Mouse (Mus musculus): ENCODE data around the gene Ifit1bl1.

Ifit1bl1 gene

DNA sequence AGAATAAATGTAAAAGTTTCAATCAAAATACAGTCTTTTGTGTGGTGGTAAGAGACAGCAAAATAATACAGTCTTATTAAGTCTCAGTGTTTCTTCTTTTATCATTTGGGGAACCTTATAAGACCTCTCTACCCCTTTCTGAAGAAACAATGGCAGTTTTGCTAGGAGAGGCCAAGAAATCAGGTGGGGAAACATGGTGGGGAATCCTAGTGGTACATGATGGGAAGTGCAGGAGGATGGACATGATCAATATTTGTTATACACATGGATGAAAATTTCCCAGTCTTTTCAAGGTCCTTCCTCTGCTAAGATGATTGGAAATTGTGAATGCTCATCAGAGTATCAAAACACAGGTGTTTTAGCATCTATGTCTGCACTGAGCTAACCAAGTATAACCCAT, 12.8 kb downstream of the Ifit1bl1 start:
- ATAC-seq (ENCODE audit: low TSS enrichment): no peak

DNA sequence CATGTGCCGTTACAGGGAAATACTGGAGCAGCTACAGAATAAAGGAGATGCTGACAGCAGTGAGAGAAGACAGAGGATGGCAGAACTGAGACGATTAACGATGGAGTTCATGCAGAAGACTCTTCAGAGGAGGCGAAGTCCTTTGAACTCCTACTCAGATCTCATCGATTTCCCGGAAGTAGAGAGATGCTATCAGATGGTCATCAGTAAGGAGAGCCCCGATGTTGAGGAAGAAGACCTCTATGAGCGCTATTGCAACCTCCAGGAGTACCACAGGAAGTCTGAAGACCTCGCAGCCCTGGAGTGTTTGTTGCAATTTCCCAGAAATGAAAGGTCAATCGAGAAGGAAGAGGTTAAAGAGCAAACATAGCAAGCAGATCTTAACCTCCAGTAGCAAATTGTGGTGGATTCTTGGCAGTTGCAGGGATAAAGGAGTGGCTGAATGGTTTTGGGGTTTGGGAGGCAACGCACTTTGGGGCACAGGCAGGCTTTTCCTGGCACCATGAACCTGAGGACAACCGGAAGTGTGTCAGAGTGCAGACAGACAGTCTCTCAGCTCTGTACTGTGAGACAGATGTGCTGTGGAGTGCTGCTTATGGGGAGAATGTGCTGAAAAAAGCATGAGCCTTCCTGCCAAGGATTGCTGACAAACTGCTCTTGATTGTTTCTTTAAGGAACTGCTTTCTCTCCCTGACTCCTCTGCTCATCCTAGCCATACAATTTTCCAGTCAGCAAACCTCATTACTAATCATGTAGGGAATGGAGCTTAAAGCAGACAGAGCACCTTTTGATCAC, 13.7 kb downstream of the Ifit1bl1 start:
- ATAC-seq (ENCODE audit: low TSS enrichment): peak; percentile 52

DNA sequence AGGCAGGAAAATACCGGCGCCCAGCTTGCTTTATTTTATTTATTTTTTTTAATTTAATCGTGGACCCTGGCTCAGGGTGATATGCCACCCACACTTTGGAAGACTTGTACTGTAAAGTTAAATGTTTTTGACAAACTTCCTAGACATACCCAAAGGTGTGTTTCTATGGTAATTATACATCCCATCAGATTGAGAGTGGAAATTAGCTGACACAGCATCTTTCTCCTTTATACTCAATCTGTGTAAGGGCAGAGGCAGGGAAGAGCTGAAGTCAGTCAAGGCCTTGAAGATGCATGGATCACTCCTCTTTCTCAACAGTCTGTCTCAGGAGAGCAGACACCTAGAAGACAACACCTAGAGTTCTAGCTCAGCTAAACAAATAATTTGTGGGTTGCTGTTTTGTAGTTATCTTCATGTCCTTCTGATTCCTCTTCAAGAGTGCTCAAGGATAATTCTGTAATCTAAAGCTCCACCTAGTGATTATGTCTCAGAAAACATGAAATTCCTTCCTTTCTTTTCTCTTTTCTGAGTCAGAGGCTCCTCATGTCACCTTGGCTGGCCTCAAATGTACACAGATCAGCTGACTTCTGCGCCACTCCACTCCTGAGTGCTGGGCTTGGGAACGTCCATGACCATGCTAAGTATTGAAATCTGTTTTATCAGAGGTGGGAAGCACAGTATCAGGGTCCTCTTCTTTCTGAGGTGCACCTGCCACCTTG, 15.9 kb downstream of the Ifit1bl1 start:
- ATAC-seq (ENCODE audit: low TSS enrichment): peak; percentile 64

DNA sequence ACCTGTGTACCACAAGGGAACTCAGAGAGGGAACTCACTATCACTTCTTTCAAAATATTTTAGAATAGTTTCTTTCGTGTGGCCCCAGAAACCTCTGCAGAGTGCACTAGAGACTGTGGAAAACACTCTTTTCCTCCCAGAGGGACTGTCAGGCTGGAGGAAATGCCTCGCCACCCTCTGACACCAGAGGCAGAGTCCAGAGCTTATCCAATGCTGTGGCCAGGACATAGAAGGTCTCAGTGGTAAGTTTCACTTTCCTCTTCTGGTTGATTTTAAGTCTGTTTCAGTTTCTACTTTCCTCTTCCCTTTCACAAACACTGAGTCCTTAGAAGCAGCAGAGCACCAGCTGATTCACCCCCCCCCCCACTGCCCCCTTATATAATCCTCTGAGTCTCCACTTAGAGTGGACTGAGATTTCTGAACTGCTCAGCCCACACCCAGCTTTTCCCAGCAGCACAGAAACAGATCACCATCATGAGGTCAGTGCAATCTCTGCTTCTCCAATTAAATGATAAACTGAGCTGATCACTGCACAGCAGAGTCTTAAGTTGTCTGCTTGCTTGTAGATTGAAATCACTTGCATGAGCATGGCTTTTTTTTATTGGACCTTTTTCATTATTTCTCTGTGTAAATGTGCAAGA, 18.5 kb downstream of the Ifit1bl1 start, which contains the start of gene Ifit3:
Gene Ifit3, plus strand, starts transcription at position 406 of the 641 bp plus-strand sequence.
- peak; percentile 77 for ATAC-seq (ENCODE audit: low TSS enrichment)

DNA sequence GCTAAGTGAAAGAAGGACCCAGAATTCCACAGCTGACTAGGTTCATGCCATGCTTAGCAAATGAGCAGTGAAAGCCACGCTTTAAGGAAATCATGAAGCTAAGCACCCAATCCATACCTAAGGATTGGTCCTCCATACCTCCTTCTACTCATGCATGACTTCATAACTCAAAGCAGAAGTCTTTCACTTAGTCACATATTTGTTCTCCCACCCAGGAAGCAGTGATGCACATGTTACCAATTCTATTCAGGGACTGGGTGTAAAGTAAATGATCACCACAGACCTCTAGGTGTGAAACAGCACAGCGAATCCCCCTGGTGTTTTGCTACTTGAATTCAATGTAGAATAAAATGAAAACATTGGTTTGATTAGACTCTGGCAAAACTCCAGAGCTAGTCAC, 19.1 kb downstream of the Ifit1bl1 start:
- ATAC-seq (ENCODE audit: low TSS enrichment): peak; percentile 35; the same call in 1 of the 2 replicates

DNA sequence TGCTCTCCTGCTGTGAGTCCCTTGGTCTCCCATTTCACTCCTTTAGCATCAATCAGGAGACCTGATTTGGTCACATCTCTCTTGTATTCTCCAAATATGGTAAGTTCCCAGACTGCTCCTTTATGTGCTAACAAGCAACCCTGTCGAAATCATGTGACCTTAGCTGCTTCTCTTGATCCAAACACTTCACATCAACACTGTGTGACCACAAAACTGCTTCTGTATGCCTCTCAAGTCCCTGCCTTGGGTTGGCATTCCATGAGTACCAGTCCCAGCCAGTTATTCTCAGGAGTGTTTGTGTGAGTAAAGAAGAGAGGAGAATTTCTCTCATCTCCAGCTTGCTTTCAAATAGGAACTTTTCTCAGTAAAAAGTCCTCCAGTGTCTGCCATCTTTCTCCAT, 24.6 kb downstream of the Ifit1bl1 start:
- no peak for ATAC-seq (ENCODE audit: low TSS enrichment)

DNA sequence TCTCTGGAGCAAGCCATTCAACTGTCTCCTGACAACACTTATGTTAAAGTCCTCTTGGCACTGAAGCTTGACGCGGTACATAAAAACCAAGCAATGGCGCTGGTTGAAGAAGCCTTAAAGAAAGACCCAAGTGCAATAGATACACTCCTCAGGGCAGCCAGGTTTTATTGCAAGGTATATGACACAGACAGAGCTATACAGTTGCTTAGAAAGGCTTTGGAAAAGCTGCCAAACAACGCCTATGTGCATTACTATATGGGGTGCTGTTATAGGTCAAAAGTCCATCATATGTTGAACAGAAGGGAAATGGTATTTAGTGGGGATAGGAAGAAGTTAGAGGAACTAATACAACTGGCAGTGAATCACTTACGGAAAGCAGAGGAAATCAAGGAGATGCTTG, 28.1 kb downstream of the Ifit1bl1 start:
- ATAC-seq (ENCODE audit: low TSS enrichment): no peak

DNA sequence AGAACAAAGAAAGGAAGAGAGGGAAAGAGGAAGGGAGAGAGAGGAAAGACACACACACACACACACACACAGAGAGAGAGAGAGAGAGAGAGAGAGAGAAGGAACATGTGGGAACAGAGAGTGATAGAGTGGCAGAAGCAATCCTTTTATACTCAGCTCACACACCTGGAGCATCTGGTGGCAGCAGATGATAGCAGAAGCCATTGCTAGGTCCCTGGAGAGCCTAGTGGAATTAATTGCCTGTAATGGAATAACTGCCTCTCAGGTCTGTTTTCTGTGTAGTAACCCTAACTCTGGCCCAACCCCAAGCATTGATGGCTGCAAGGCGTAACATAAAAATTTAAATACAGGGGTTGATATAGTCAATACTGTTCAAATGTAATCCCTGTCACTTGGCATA, 30.7 kb downstream of the Ifit1bl1 start:
- no peak for ATAC-seq (ENCODE audit: low TSS enrichment)

DNA sequence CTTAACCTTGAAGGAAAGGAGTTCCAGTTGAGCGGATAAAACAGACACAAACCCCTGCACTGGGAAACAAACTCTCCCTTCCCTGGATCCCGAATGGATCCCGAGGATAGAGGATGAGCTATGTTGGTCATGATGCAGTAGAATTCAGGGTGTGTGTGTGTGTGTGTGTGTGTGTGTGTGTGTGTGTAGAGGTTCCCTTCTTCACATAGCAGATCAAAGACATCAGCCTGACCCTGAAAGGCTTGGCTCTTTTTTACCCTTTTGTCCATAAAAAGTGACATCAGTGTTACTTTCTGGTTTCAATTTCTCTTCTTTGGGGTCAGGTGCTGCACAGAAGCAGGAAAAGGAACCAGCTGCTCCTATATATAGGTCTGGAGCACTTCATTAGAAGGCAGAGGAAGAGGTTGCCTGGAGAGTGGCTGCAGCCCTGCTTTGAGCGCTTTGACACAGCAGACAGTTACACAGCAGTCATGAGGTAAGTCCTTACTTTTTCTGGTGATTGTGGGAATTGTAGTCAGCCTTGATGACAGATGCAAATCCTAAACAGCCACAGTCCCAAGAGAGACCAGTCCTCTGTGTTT, 31.8 kb downstream of the Ifit1bl1 start:
- peak; percentile 50 for ATAC-seq (ENCODE audit: low TSS enrichment)

DNA sequence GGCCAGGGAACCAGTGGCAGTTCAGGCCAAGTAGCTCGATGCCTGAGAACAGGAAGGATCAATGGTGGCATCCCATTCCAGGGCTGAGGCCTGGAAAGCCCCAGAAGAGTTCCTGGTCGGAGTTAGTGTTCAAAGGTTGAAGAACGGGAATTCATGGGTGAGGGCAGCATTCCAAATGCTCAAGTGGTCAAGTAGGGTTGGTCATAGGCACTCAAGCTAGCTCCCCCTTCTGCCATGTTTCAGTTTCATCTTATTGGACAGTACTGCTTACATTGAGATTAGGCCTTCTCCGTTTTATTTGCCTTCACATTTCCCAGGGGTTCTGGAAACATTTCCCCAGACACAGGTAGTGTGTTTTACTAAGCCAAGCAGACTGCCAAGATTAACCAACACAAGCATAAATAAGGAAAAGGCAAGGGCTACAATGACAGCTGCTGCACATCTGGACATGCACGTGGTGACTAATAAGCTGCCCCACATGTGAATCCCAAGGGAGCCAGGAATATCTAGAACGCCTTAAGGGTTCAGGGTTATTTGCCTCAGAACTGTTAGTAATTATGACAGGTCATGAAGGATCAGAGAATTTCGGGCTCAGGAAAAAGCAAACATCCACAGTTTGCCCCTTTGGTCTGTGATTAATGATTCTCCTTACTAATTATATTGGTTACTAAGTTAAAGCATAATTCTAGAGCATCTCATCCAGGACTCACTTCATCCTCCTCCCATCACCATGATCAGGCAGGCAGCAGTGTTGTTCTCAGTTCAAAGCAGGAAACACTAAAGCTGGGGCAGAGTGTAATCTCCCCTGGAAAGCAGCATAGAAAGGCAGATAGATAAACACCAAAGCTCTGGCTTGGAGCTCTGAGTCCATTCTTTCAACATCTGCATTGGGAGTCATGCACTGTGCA, 32.5 kb downstream of the Ifit1bl1 start:
- ATAC-seq (ENCODE audit: low TSS enrichment): no peak

DNA sequence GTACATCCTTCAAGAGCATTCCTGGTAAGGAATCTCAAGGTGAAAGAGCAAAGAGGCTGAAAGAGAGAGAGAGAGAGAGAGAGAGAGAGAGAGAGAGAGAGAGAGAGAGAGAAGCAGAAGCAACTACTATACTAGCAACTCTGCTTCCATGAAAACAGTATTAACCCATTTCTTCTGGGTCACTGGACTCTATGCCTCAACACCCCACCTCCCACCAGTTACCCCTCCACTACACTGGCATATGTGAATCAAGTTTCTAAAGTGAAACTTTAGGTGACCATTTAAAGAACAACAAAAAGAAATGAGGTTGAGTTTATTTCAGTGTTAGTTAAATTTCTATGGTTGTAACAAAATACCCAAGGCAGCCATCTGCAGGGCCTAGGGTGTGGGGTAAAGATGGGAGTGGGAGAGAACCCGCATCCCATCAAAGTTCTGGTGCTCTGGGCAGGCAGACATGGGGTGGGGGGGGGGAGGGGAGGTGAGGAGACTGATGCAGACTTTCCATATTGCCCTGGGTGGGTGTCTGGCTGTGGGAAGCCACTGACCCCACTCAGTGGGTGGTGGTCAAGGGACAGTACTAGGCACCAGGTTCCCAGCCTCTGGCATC, 35.5 kb downstream of the Ifit1bl1 start:
- ATAC-seq (ENCODE audit: low TSS enrichment): no peak

DNA sequence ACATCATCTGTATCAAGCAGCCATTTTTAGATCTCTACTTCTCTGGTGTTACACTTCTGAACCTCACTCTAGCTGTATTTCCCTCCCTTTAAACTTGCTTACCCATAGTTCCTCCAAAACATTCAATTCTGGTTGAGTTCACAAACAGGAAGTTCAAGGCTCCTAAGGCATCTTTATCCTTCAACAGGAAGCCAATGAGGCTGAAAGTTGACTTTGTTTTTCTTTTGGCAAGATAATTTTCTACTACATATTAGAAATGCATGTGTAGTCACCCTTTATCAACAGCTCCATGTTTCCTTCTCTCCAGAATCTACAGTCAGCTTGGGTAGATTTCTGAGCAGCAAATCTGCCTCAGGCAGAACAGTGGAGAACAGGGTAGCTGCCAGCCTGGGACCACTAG, 39.2 kb downstream of the Ifit1bl1 start:
- ATAC-seq (ENCODE audit: low TSS enrichment): no peak

DNA sequence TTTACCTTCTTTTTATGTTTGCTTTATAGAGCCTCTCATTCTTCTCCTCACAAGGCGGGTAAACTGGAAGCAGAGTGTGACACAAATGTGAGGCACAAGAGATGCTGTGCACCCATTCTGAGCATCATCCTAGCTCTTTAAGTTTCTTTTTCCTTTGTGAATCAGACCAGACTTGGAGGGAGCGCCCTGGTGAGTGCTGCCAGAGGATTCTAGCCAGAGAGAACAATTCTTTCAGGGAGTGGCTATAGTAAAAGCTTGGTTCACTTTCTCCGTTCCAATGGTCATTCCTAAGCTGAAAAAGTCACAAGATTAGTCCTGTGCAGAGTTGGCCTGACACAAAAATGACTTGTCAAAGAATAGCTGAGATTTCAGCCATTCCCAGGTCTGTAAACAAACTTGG, 45.1 kb downstream of the Ifit1bl1 start:
- no peak for ATAC-seq (ENCODE audit: low TSS enrichment)

DNA sequence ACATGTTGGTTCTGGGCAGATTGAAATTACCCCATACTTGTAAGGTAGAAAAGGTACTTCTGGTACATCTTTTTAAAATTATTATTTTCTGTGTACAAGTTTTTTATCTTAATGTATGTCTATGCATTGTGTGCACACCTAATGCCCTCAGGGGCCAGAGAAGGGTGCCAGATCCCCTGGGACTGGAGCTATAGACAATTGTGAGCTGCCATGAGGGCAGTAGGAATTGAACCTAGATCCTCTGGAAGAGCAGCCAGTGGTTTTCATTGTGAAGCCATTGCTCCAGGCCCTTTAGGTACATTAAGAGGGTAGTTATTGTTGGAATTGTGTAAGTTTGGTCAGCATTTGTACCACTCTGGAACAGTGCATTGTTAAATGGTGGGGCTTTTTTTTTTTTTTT, 47.7 kb downstream of the Ifit1bl1 start:
- ATAC-seq (ENCODE audit: low TSS enrichment): no peak

DNA sequence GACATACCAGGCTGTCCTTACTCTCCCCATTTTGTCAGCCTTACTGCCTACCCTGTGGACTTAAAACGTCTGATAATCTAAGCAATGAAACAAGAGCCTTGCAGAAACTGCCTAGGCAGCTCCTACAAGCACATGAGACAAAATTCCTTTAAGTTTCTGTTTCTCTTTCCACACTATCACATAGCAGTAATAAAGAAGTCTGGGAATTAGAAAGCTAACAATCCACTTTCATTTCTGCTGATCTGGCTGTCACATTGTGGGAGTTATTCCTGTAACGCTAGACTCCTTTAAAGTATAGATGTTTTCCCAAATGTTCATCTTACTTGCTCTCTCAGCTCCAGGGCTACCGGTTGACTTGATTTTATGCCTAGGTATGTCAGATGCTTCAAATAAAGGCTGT, 48.2 kb downstream of the Ifit1bl1 start:
- no peak for ATAC-seq (ENCODE audit: low TSS enrichment)

DNA sequence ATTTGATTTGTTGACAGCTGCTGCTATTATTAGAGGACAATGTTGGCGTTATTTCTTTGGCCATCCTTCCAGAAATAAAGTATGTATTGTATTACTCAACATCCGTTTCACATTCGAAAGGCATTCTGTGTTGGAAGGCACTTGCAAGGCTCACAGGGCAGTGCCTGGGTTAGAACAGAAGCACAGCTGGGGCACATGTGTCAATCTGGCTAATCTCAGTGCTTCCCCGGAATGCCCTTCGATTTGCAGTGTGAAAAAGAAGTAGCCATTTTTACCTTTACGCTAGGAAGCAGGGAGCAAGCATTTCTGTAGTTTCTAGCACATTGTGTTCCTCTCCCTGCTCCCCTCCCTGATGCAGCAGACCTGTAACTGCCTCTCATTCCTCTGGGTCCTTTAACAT, 48.7 kb downstream of the Ifit1bl1 start:
- no peak for ATAC-seq (ENCODE audit: low TSS enrichment)

DNA sequence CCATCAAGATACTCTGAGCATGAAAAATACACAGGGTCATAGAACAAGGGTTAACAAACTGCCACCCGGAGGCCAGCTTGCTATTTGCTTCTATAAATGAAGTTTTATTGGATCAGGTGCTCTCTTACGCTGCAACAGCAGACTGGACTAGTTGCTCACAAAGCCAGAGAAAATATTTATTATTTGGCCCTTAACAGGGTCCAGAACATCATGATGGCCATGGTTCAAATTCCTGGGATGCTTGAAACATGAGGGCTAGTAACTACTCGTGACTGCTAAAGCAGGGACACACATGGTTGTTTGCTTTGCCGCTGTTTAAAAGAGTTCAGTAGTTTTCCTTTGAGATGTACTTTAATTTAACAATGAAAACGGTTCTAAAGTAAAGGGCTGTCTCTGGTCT, 49.8 kb downstream of the Ifit1bl1 start:
- no peak for ATAC-seq (ENCODE audit: low TSS enrichment)

DNA sequence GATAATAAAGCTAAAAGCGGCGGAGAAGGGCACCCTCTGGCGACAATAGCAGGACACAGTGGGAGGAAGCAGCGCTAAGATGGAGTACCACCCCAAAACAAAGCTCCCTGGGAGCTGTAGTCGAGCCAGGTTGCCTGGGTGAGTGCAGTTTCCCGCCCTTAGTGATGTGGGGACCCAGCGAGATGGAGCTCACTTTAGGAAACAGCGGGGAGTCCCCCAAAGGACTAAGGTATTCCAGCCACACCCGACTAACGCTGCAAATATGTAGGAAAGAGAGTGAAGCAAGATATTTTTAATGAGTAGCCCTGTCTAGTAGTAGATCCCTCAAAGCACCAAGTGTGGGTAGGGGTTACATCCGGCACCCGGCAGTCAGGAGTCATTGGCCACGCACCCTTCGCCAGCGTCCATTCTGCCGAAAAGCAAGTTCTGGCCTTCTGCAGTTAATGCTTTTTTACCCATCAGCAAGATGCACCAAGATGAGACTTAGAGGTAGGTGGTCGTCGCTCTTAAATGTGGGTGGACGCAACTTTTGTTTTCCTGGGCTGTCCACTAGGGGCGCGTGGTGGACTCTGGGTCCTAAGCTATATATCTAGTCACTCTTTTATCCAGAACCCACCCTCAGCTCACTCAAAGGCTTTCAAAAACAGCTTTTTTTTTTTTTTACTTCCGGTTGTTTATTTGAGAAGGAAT, 51.1 kb downstream of the Ifit1bl1 start, which contains the start of gene Ifit2:
Gene Ifit2, plus strand, starts transcription at position 161 of the 690 bp plus-strand sequence.
- peak; percentile 98 for ATAC-seq (ENCODE audit: low TSS enrichment)

DNA sequence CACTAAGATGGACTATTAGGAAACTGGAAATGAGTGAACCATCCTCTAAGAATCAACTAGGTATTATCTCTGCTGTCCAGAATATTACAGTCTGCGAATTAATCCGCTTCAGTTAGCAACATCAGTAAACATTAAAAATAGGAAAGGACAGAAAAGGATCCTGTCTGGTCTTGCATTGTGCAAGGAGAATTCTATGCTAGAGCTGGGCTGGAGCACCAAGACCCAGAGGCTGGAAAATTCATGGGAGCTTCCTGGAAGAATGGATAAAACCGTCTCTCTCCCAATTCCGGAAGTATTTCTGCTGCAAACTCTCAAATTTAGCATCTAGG, 51.6 kb downstream of the Ifit1bl1 start:
- no peak for ATAC-seq (ENCODE audit: low TSS enrichment)

DNA sequence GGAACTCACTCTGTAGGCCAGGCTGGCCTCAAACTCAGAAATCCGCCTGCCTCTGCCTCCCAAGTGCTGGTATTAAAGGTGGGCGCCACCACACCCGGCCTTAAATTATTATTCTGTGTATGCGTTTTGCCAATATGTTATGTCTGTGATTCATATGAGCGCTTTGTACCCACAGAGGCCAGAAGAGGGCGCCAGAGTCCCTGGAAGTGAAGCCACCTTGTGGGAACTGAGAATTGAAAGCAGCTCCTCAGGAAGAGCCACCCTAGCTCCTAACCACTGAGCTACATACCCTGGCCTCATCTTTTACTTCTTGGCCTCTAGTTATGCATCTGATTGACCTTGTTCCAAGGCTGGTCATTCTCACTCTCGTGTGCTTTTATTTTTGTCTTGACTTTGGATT, 53.8 kb downstream of the Ifit1bl1 start:
- peak; percentile 51; the same call in 1 of the 2 replicates for ATAC-seq (ENCODE audit: low TSS enrichment)
